In genomic region chr9:37656439-37656881, GRCm38 (mm10) we compare ENCODE assay signal across 8 mouse cellular contexts. TPM values are rescaled to one million over a fixed set of nuclear protein-coding genes. Genes with fewer than 3 reads are reported as not detected.
DNase-seq lines count a peak whose midpoint lies in the region; ATAC-seq and TF ChIP-seq lines count a peak whose summit lies in the region.

No protein-coding gene starts in this region.

- POLR2A ChIA-PET in Patski (lab: Charles Lee) = interaction anchor here (0.6 to 1.2 kb wide), 2 partner anchors 15 to 240 kb away, joined by 3 read pairs; partner anchors contain the start of gene Olfr145

- in situ Hi-C loops in Patski (cut with MboI; ENCODE audit: low pct_unique_long_range_greater_than_20kb) = no loop called here

- CTCF ChIA-PET in Patski (lab: Charles Lee) = interaction anchor here (1.4 kb wide), 1 partner anchor 20 kb away, joined by 3 read pairs; no protein-coding TSS in a partner anchor

- H3K9me3 ChIP-seq in forebrain, postnatal 0 days (ENCODE audit: low read length) = no peaks in the 10 kb centered on the region

- H3K36me3 ChIP-seq in forebrain, postnatal 0 days (ENCODE audit: insufficient read depth) = peaks cover 26% of the 10 kb centered on the region
- peaks cover 2% of the 10 kb centered on the region; the same call in 1 of the 2 replicates for H3K36me3 ChIP-seq in splenic B cell, adult 2 months (ENCODE audit: control insufficient read depth, insufficient read depth, low read length, poor library complexity, severe bottlenecking)

- peak; percentile 42 for ATAC-seq in Patski
- no peak; the same call in 1 of the 2 replicates for ATAC-seq in forebrain, postnatal 0 days

- peak overlapping the region; percentile 70 for H3K9ac ChIP-seq in forebrain, postnatal 0 days

- no peaks in the 10 kb centered on the region for H3K27me3 ChIP-seq in Patski
- no peaks in the 10 kb centered on the region for H3K27me3 ChIP-seq in forebrain, postnatal 0 days (ENCODE audit: insufficient read depth, low read length)
- no peaks in the 10 kb centered on the region for H3K27me3 ChIP-seq in splenic B cell, adult 2 months (ENCODE audit: control insufficient read depth, insufficient read depth, low read length, poor library complexity, severe bottlenecking)

- peaks cover 12% of the 10 kb centered on the region; the same call in 1 of the 2 replicates for H3K4me1 ChIP-seq in forebrain, postnatal 0 days (ENCODE audit: insufficient read depth)

- TF ChIP-seq CTCF in Patski (IDR thresholded peaks at IDR 0.05) = no peak
- TF ChIP-seq CTCF in forebrain, postnatal 0 days (IDR thresholded peaks at IDR 0.05; ENCODE audit: low read depth) = no peak

- peak; percentile 21 for DNase-seq in adrenal gland, postnatal 10 days
- DNase-seq in adrenal gland, adult 2 months = no peak
- peak; percentile 13 for DNase-seq in Patski (ENCODE audit: low read depth, low spot score)
- no peak for DNase-seq in forebrain, postnatal 0 days
- peak; percentile 24 for DNase-seq in kidney, adult 9 months
- DNase-seq in lung, postnatal 25 days (ENCODE audit: low spot score) = peak; percentile 43
- DNase-seq in splenic B cell, adult 2 months (ENCODE audit: low read depth, low spot score) = peak; percentile 66
- no peak for DNase-seq in cerebellum, adult 9-10 months

- H3K4me2 ChIP-seq in forebrain, postnatal 0 days (ENCODE audit: low read depth) = peak overlapping the region; percentile 77

- no peak overlapping the region for H3K27ac ChIP-seq in forebrain, postnatal 0 days (ENCODE audit: low read depth, low read length)

- H3K4me3 ChIP-seq in forebrain, postnatal 0 days (ENCODE audit: low read depth, low read length) = peak overlapping the region; percentile 75

- 3% methylated on average over 10 of the region's 10 CpGs for WGBS in forebrain, postnatal 0 days

RNA-seq across cellular contexts. Expression of gene Tbrg1, which starts 0.7 kb away (rescaled TPM):
- total RNA-seq in adrenal gland, postnatal 10 days (2021) = 10 to 100 TPM; 81.4 to 88.9 TPM
- 10 to 100 TPM; 74.5 to 81.1 TPM for total RNA-seq in adrenal gland, adult 2 months (2021)
- polyA plus RNA-seq in adrenal gland, adult 2 months (2012; rRNA removed) = 23.7 and 28.7 TPM in 2 replicates
- polyA plus RNA-seq in Patski (2021) = 97.7 TPM
- total RNA-seq in forebrain, postnatal 0 days (2014; rRNA removed) = 63.5 and 72.6 TPM in 2 replicates
- polyA plus RNA-seq in forebrain, postnatal 0 days (2015; fragmentation: Nextera tagmentation; extraction: Ambion mirVana) = 84.3 and 97.0 TPM in 2 replicates

RNA-seq across cellular contexts. Expression of gene Panx3, which starts 12.6 kb away (rescaled TPM):
- under 1 TPM in 1 of 2 experiments, not detected in 1; 0.99 TPM for total RNA-seq in adrenal gland, postnatal 10 days (2021)
- under 1 TPM in 1 of 2 experiments, not detected in 1; 0.20 TPM for total RNA-seq in adrenal gland, adult 2 months (2021)
- polyA plus RNA-seq in adrenal gland, adult 2 months (2012; rRNA removed) = 0.10 and 0.46 TPM in 2 replicates
- not detected for polyA plus RNA-seq in Patski (2021)
- total RNA-seq in forebrain, postnatal 0 days (2014; rRNA removed) = 0.08 and 1.8 TPM in 2 replicates
- not detected in 2 replicates for polyA plus RNA-seq in forebrain, postnatal 0 days (2015; fragmentation: Nextera tagmentation; extraction: Ambion mirVana)

RNA-seq across cellular contexts. Expression of gene Spa17, which starts 42.9 kb away (rescaled TPM):
- 1 to 10 TPM; 3.5 to 3.7 TPM for total RNA-seq in adrenal gland, postnatal 10 days (2021)
- total RNA-seq in adrenal gland, adult 2 months (2021) = 1 to 10 TPM; 3.2 to 4.0 TPM
- 0.51 and 1.3 TPM in 2 replicates for polyA plus RNA-seq in adrenal gland, adult 2 months (2012; rRNA removed)
- polyA plus RNA-seq in Patski (2021) = 11.6 TPM
- total RNA-seq in forebrain, postnatal 0 days (2014; rRNA removed) = 2.4 and 5.3 TPM in 2 replicates
- 10.2 and 10.8 TPM in 2 replicates for polyA plus RNA-seq in forebrain, postnatal 0 days (2015; fragmentation: Nextera tagmentation; extraction: Ambion mirVana)

RNA-seq across cellular contexts. Expression of gene Olfr160, which starts 59.6 kb away (rescaled TPM):
- total RNA-seq in adrenal gland, postnatal 10 days (2021) = not detected
- total RNA-seq in adrenal gland, adult 2 months (2021) = not detected
- polyA plus RNA-seq in adrenal gland, adult 2 months (2012; rRNA removed) = not detected in 2 replicates
- polyA plus RNA-seq in Patski (2021) = not detected
- total RNA-seq in forebrain, postnatal 0 days (2014; rRNA removed) = not detected in 2 replicates
- not detected in 2 replicates for polyA plus RNA-seq in forebrain, postnatal 0 days (2015; fragmentation: Nextera tagmentation; extraction: Ambion mirVana)

Comparison
In these comparisons a context has a peak if more than half of its experiments do, and no peak if none do; other contexts are left out.
1. DNase-seq: peak in adrenal gland, postnatal 10 days (single experiment), Patski (single experiment), kidney, adult 9 months (single experiment), lung, postnatal 25 days (single experiment) and splenic B cell, adult 2 months (single experiment); none in adrenal gland, adult 2 months (single experiment), forebrain, postnatal 0 days (single experiment) and cerebellum, adult 9-10 months (single experiment).